Mouse (Mus musculus) monocyte, adult 5-6 weeks (primary cell): ENCODE data around the gene Flot1. TPM values are rescaled to one million over a fixed set of nuclear protein-coding genes. Genes with fewer than 3 reads are reported as not detected.

Experiments used
- ATAC-seq: fragments of 153-309, 156-312 bp; replicated peaks from 2 replicates; pipeline ENCODE4 v1.8.0; 2017; ENCODE audit warnings: mild to moderate bottlenecking; ENCODE audit not compliant: low TSS enrichment, insufficient number of reproducible peaks, severe bottlenecking, poor library complexity, low FRiP score
- total RNA-seq: library from RNA; stranded (forward); fragments of 200-1000, 200-491, 200-594 nt; gene quantifications from 3 replicates; pipeline ENCODE4 v1.2.3, GENCODE M21; 2017

The Flot1 gene
- 70.0 to 84.2 TPM (median 77.9 TPM) in 3 replicates for total RNA-seq

DNA sequence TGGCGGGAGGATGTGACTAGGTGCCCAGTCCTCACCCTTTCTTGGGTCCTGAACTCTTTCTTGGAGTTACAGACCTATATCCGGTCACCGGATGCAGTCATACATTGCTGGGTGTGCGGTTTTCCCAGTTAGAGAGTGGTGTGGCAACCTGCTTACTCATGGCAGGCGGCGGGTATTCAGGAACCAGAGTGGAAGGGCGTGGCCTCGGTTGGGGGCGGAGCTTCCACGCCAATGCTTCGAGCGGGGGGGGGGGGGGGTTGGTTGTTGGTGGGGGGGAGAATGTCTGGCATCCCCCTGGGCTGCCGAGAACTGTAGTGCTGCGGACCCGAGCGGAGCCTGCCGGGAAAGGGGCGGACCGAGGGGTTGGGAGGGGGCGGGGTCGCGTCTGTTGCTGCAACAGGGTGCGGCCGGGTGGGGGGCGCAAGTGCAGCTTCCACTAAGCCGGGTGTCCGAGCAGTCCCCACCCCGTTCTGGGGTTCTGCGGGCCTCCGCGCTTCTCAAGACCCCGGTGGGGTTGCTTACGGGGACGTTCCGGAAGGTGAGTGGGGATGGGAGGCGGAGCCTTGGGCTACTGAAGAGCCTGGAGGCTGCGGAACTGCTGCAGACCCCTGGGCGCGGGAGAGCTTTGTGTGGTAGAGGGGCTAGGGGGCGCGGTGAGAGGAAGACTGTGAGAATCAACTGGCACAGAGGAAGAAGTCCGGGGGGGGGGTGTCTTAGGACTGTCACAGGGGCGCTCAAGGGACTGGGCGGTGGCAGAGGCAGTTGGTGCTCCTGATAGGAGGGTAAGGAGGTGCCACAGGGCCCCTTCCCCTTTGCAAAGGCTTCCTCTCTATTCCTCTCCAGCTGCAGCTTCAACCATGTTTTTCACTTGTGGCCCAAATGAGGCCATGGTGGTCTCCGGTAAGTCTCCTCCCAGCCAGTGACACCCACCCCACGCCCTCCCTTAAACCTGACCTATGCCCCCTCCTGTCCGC, at the start of gene Flot1:
Flot1 (plus strand) TSS at position 267 of the 974 bp plus-strand sequence.
- peak; percentile 87 for ATAC-seq

DNA sequence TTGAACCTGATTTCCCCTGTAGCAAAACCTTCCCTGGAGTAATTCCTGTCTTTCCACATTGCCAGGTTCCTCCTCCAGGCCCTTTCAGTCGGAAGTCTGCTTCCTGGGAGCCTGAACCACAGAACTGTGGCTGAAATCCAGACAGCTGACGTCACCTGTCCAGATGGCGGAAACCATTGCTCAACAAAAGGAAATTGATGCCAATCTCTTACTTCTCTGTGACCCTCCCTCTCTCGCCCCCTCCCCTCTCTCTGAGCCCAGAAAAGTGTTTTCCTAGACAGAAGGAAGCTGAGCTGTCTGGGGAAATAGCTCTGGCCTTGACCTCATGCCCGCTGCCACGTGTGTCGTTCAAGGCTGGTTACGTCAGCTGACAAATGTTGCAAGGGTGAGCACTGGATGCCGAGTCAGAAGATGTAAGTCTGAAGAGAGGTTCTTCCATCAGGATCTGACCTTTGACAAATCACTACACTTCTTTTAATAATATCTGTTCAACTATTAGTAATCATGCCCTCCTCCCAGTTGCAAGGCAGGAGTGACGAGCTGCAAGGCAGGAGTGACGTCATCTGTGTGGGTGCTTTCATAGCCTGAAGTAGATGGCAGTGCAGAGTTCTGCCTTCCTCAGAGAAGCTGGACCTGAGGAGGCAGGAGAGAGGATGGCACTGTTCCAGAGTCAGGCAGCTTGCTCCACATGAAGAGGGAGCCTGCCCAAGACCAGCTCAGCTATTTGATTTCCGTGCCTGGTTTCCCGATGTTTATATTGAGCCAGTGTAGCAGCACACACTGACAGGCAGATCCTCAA, 46.0 kb upstream of the Flot1 start:
- peak; percentile 69 for ATAC-seq

DNA sequence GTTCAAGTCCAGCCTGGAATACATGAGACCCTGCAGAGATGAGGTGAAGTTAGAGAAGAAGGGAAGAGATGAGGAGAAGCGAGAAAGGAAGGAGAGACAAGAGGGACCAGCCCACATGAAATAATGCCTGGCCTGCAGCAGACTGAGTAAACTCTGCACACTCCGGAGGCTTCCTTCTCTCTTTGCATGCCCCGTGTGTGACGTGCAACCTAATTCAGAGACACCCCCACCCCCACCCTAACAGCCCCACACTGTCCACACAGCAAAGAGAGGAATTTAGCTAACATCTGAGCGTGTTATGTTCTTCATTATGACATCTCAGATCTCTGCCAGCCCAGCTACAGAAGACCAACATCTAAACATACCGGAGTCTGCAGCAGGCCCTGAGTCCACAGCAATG, 44.1 kb upstream of the Flot1 start:
- no peak for ATAC-seq

GRCm38 (mm10) chr17:35779466-35780205, 43.4 kb upstream of the Flot1 start:
- no peak; the same call in 1 of the 2 replicates for ATAC-seq

DNA sequence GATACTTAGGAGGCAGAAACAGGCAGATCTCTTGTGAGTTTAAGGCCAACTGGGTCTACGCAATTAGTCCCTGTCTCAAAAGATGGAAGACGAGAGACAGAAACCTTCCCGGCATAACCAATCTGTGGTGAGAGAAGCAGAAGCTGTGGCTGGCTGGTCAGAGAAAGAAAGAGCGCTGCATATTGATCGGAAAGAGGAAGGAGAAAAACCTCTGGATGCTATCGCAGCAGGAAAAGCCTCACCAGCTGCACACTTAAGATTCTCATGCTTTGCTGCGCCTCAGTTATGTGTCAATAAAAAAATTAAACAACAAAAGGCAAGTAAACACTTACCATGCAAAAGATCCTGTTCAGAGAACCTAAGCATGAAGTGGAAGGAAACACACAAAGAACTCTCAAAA, 42.7 kb upstream of the Flot1 start:
- ATAC-seq: no peak

DNA sequence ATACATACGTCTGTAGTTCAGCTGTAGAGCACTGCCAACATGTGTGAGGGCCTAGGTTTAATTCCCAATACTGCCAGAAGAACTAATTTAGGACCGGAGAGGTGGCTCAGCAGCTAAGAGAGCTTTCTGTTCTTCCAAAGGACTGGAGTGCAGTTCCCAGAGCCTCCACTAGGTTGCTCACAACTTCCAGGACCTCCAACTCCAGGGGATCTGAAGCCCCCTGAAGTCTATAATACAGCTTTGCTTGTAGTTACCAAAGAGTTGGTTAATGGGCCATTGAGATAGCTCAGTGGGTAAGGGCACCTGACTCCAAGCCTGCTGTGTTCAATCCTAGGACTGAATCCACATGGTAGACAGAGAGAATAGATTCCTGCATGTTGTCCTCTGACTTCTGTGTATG, 40.6 kb upstream of the Flot1 start:
- no peak for ATAC-seq

- ATAC-seq: no peak
Observed at GRCm38 (mm10) chr17:35782924-35783323, 40.1 kb upstream of the Flot1 start.

DNA sequence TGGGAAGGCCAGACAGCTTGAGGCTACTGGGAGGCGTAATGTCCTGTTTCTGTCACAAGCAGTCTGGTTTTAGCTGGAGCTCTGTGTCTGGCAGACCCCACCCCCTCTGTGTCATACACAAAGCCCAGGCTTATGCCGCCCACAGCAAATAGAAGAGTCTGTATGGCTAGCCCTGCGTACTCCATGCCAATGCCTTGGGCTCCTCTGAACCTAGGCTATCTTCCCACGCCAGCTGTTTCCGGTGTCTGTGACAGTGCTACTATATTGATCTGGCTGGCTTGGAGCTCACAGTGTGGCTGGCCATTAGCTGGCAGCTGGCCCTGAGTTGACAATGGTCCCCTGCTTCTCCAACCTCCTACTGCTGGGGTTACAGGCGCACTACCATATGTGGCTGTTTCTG, 39.1 kb upstream of the Flot1 start:
- no peak for ATAC-seq

- ATAC-seq: no peak
Observed at GRCm38 (mm10) chr17:35785140-35785539, 37.9 kb upstream of the Flot1 start.

- ATAC-seq: no peak
Observed at GRCm38 (mm10) chr17:35787493-35787892, 35.5 kb upstream of the Flot1 start.

GRCm38 (mm10) chr17:35788025-35788424, 35.0 kb upstream of the Flot1 start:
- no peak for ATAC-seq

DNA sequence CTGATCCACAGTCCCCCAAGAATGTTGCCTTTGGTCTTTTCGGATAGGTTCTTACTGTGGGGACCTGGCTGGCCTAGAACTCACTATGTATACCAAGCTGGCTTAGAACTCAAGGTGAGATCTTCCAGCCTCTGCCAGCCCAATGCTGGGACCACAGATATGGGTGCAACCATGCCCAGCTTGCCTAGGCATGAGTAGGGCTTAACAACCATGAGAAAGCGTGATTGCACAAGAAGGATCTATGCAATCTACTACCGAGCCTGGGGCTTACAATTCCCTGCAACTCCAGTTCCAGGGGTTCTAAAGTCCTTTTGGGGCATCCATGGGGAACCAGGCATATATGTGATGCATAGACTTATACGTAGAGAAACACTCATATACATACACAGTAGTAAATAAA, 32.1 kb upstream of the Flot1 start:
- ATAC-seq: no peak

- no peak for ATAC-seq
Observed at GRCm38 (mm10) chr17:35792837-35793236, 30.2 kb upstream of the Flot1 start.

- ATAC-seq: no peak
Observed at GRCm38 (mm10) chr17:35795099-35795498, 27.9 kb upstream of the Flot1 start.

- no peak for ATAC-seq
Observed at GRCm38 (mm10) chr17:35795656-35796055, 27.4 kb upstream of the Flot1 start.

DNA sequence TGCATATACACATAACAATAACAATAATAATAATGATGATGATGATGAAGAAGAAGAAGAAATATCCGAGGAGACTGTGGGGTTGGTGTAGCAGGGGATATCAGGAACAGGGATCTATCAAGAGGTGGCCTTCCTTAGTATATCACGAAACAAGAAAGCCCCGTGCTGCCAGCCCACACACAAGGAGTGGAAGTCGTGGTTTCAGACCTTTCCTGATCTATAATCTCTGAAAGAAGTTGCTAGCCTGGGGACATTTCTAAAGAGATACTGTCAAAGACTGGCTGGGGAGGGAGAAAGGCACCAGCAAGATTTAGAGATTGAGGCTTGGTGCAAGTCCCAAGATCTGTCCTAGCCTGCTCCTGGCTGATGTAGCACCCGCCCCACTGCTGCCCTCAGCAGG, 26.2 kb upstream of the Flot1 start:
- no peak for ATAC-seq

- ATAC-seq: no peak
Observed at GRCm38 (mm10) chr17:35800905-35801304, 22.1 kb upstream of the Flot1 start.

- no peak for ATAC-seq
Observed at GRCm38 (mm10) chr17:35803020-35803419, 20.0 kb upstream of the Flot1 start.

DNA sequence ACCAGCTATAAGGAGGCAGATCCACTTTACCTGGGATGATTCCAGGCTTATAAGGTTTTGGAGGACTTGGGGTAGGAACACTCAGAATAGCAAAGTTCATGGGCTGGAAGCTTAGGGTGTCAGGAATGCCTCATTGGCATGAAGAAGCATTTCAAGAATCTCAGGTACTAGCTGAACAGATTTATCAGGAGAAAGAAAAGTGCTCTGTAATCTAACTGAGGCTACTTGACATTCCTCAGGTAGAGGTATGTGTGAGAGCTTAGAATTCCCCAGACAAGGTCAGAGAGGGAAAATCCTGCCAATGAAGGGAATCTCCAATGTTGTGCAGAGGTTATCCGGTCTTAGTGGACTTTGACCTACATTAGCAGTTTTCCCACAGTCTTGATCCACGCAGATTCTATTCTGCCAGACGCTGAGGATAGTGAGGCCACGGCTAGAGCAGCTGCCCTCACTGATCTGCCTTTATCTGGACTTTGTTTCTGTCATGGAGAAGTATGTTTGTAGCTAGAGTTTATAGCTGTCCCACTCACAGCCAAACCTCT, 19.1 kb upstream of the Flot1 start:
- ATAC-seq: no peak
